Mouse (Mus musculus) megakaryocyte, embryonic 14.5 days (primary cell): ENCODE measurements at regions not wholly inside any gene's neighbourhood (a gene's known extent, or its start where the extent isn't known, plus 50 kb on each side); places are given as distances from the start of the nearest gene placed in this dataset.

ENCODE experiments used
- FLI1 ChIP-seq: IDR thresholded peaks from 2 replicates; pipeline ENCODE4 v1.6.1; 2012; ENCODE audit warnings: low read length, inconsistent platforms, mixed read lengths
- GATA1 ChIP-seq: IDR thresholded peaks from 3 replicates; pipeline ENCODE4 v1.6.1; 2012; ENCODE audit warnings: mixed read lengths, low read length, inconsistent platforms, borderline replicate concordance

GRCm38 (mm10) chr1:91742031-91742430 is 59.2 kb upstream of the Twist2 start:
- TF ChIP-seq FLI1: no peak
- TF ChIP-seq GATA1: no peak
